Mouse (Mus musculus) Muller cell, postnatal 12 days (primary cell): ENCODE measurements at regions not wholly inside any gene's neighbourhood (a gene's known extent, or its start where the extent isn't known, plus 50 kb on each side); places are given as distances from the start of the nearest gene placed in this dataset.

Experiments used
- DNase-seq: peaks from one replicate; pipeline ENCODE4 v3.0.0-alpha.2; 2015; ENCODE audit errors: inconsistent ontology term

DNA sequence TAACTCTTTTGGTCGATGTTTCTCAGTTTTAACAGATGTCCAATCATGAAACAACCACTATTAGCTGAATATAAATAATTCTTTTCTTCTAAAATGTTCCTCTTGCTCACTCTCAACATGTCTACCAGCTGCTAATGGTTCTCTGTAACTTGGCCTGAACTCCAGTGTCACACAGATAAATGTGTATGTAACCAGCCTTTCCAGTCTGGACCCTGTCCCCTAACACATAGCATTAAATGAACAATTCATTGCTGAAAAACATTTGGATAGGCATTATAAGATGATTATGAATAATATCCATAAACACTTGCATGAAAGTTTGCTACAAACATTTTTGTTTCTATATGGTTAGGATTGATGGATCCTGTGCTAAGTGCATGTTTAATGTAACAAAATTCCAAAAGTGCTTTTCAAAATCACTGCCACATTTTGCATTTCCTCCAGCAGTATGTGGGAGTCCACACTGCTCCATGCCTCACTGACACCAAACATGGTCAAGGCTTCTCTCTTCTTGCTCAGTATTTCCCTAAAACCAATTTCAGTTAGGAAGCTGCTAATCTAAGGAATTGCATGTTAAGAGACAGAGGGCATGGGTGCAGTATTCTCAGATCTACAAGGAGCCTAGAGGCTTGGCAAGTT, 82.1 kb upstream of the Thbs1 start:
- no peak for DNase-seq

DNA sequence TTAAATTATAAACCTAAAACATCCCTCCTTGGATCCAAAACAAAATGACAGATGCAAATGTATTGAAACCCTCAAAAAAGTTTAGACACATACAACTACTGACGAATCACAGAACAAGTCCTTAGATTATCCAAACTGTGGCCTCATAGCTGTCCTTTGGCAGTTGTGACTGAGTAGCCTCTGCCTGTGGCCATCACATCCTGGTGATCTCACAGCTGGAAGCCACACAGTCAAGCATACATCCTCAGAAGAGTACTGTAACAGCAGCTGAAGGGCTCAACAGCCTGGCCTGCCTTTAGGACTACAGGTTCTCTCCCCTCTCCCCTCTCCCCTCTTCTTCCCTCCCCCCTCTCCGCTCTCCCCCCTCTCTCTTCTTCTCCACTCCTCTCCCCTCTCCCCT, 80.0 kb upstream of the Thbs1 start:
- DNase-seq, result no peak

DNA sequence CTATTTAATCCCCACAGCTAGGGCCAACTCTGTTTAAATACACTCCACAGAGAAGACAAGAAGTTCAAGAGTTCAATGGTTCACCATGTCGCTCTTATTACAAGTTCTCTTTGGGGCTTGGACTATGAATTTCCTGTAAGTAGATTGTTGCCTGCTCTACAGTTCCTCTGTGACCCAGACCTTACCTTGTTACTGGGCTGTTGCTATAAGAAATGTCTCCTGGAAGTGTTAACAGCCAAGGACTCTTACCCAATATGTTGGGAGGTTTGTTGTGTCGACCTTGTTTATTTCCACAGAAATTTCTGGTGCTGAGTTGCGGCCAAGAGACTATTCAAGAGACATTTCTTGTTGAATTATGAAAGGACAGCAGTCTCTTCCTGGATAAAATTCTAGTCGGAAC, 78.3 kb upstream of the Thbs1 start:
- no peak for DNase-seq

DNA sequence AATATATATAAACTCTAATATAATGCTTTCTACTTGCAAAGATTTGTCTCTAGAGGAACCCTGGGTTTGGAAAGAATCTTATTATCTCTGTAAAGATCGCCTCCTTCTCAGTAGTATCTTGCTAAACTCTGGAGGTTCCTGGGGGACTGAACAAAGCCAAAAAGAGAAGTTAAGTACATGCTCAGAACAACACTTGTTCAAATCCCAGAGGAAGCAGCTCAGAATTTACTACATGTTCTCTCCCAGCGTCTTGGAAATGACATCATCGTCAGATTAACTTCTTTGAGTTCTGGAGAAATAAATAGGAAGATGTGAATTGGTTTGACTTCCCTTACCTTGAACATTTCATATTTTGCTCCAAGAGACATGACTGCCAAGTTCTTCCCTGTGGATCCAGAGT, 77.7 kb upstream of the Thbs1 start:
- DNase-seq, result no peak

DNA sequence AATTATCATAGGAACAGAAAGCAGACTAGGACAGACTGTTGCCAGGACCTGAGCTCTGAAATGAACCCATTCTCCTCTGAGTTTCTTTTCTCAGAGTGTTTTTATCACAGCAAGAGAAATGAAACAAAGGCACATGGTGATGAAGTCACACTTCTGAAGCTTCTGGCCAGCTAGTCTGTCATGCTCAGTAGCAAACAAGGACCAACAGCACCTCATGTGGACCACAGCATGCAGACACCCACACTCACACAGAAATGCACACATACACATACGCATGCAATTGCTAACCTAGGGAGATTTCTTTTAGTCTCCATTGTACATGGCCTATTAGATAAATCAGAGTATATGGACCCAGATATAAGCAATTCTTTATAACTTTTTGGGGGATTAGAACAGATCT, 76.3 kb upstream of the Thbs1 start:
- no peak for DNase-seq

DNA sequence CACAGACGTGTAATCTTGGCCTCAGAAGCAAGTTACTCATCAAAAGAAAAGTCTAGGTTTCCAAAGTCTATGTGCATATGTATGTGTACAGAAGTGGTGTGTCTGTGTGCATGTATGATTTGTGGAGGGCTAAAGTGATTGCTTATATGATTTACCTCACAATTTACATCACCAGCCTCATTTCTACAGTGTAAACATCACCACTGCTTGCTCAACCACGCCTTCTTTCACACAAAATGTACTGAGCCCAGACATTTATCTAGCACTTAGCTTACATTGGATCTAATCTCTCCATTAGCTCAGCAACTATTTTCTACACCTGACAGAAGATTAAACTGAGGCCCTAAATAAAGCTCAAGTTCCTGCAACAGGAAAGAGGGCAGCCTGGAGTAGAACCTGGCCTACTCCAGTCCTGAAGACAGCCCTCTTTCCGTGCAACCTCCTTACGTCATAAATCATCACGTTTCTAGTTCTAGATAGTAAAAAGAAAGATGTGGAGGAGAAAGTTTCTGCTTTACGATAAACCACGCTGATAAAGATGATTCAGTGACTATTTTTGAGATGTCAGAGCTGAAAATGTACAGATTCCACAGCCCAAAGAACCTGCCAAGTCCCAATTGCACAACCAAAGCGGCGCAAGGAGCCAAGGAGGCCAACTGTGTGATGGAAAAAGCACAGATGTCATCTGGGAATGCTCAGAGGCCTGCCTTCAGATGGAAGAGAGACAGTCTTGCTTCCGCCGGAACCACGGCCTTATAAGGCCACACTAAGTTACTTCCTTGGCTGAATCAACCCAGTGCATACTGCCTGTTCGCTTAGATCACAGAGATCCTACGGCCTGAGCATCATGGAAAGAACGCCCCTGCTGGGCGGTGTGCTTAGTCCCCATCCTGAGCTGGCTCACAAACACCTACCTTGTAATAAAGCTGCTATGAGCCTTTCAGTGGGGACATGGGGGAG, 72.5 kb upstream of the Thbs1 start:
- DNase-seq, result peak; percentile 25

DNA sequence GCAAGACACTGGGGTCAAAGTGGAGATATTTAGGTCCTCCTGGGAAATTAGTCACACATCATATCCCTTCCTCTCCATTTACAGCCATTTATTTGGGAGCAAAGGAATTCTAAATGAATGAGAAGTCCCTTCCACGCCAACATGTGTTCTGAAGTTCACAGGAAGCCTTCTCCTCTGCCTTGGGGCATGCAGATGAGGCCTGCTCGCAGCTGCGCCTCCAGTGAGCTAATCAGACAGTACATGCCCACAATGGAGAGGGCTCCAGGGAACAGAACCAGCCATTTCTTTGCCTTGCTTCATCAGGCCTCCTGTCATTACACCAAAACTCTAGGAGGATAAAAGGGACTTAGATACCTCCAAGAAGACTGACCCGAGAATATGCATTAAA, 71.9 kb upstream of the Thbs1 start:
- no peak for DNase-seq

DNA sequence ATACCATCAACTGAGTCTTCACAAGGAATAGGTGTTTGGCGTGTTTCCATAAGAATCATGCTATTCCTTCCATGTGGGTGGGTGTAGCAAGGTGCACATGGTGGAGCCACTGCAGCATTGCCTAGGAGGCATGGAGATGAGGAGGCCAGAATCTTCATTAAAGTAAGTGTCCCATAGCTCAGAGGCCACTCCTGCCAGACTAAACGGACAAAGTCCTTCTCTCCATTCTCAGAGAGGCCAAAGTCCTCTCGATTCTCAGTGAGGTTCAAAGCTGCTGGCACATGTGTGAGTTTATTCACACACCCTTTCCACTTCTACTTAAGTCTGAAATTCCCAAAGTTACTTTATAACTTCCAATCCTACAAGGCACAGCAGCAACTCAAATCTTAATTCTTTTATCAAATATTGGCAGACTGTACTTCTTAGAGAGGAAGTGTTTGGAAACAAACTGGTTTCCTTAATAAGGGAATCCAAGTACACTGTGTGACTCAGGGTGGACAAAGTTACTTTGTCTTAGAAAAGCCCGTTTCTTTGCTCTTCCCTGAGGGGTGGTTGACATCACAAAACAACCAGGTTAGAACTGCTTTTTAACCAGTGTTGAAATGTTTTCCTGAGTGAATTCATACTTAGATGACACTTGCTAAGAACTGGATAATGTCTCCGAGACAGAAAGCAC, 69.2 kb upstream of the Thbs1 start:
- no peak for DNase-seq

DNA sequence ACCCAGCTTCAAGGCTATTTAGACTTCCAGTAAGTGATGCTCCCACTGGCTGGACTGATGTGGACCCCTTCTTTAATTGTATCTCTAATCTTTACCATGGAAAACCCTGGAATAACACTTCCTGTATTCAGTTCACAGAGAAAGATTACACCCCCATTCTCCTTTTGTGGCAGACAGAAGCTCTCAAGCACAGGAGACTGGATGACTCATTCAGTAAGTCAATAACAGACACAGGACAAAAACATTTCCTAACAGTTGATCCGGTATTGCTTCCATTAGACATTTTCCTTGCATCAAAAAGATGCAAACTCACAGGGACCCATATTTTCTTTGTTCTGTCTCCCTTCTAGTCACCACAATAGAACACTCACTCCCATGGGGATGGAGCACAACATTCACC, 67.0 kb upstream of the Thbs1 start:
- DNase-seq, result no peak

DNA sequence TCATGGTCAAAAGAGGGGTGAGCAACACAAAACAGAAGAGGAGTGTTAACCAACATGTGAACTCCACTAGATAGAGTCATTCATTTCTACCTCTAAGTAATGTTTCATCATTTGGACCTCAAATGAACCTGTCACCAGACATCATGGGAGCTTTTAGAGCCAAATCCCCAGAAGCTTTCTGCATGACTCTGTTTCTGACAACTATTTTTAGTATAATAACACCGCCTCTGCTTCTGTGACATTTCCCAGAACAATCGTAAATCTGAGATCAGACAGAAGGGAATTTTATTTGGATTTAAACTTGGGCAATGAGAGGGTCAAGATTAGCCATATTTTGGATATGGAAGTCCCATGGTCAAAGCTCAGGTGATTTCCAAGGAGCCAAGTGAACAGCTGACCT, 61.4 kb upstream of the Thbs1 start:
- DNase-seq, result no peak

DNA sequence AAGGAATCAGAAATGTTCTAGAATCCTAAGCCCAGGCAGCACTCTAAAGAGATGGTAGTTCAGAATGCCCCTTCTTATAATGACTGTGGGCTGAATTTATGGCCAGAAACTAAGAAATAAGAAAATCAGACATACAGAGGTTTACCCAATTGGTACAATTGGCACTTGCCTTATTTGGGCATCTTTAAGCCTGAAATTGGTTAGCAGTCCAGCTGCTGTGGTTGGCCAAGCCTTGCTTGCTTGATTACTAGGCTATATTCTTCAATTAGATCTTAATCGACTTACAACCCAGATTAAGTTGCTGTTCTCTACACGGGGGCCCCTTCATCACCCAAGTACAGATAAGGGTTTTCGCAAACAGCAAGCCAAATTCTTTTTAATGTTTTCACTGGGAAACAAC, 60.1 kb upstream of the Thbs1 start:
- DNase-seq, result no peak

DNA sequence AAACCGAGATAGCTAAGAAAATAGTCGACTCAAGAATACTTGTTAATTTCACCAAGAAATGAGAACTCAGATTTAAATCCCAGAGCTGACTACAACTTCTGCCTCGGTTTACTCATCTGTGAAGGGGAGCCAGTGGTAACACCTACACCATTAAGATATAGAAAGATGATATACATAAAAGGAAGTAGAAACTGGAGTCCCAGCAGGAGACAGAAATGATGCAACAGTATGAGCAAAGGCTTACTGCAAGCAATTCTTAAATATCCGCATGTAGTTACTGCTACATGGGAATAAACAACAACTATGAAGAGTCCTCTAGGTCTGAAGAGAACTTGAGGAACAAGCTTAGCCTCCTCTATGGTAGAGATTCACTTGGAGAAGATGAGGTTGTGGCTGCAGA, 58.2 kb upstream of the Thbs1 start:
- no peak for DNase-seq

DNA sequence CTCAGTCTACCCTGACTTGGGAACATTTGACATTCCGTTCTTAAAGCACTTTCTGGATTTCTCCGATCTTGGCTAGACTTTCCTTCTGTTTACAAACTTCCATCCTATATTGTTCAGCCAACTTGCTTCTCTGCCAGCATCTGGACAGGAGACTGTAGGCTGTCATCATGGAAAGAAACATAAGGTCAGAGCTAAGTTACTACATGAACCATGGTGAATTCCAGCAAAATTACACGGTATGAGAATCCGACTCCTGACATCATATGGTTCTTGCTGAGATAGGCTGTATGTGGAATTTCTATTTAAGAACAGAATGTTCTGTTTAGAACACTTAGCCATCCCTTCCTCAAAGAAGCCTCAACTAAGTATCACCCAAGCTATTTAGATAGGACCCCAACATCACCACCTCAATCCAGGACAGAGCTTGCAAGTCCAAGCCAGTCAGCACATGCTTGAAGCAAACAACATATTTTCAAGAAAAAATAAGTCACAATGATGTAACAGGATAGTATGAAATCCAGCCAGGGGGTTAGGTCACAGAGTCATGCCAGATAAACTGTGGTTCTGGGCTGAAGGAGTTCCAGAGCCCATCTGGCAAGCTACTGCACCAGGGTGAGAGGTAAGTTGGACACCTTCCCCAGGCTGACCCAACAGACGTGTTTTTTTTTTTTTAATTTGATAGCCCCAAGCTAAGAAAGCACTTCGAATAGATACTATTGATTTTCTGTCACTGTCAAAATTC, 52.9 kb upstream of the Thbs1 start:
- DNase-seq, result no peak

DNA sequence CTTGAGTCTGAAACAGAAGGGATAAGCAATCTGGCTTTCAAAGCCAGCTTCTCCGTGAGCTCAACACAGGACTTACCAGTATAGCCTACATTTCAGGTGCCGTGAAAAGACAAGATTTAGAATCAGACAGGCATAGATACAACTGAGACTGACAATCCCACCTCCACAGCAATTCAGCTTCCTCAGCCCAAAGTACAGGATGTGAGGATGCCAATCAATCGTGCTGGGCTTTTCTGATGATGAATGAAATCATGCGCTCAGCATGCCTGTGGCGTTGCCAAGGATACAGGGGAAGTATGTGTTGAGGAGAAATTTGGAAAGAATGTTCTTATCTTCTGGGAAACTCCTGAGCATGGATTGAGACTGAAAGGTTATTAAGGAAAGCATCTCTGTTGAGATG, 50.4 kb upstream of the Thbs1 start:
- no peak for DNase-seq
